8 mouse cellular contexts compared by ENCODE assay signal in genomic region chr14:104610378-104610777, GRCm38 (mm10).
DNase-seq lines count a peak whose midpoint lies in the region; ATAC-seq and TF ChIP-seq lines count a peak whose summit lies in the region.

No protein-coding gene starts in this region.

- no peak overlapping the region for H3K9ac ChIP-seq in kidney, embryonic 15.5 days
- H3K9ac ChIP-seq in CH12.LX (ENCODE audit: insufficient read depth, low read depth), result no peak overlapping the region
- H3K9ac ChIP-seq in forebrain, embryonic 15.5 days (replicated peaks), result no peak overlapping the region

- H3K27me3 ChIP-seq in kidney, embryonic 15.5 days, result no peaks in the 10 kb centered on the region
- H3K27me3 ChIP-seq in CH12.LX (replicated peaks), result no peaks in the 10 kb centered on the region
- H3K27me3 ChIP-seq in forebrain, embryonic 15.5 days, result no peaks in the 10 kb centered on the region

- H3K27ac ChIP-seq in kidney, embryonic 15.5 days, result no peak overlapping the region
- no peak overlapping the region for H3K27ac ChIP-seq in CH12.LX (ENCODE audit: insufficient read depth, low read depth)
- H3K27ac ChIP-seq in gastrocnemius, adult 2 months, result peak overlapping the region; percentile 89
- H3K27ac ChIP-seq in forebrain, embryonic 15.5 days (replicated peaks), result no peak overlapping the region

- no peak overlapping the region for H3K4me2 ChIP-seq in kidney, embryonic 15.5 days
- no peak overlapping the region for H3K4me2 ChIP-seq in CH12.LX (ENCODE audit: insufficient read depth, low read depth, poor library complexity, severe bottlenecking)
- H3K4me2 ChIP-seq in forebrain, embryonic 15.5 days (replicated peaks), result no peak overlapping the region

- H3K9me3 ChIP-seq in kidney, embryonic 15.5 days (replicated peaks), result no peaks in the 10 kb centered on the region; the same call in 1 of the 2 replicates
- no peaks in the 10 kb centered on the region for H3K9me3 ChIP-seq in CH12.LX (replicated peaks; ENCODE audit: low read length)
- H3K9me3 ChIP-seq in forebrain, embryonic 15.5 days, result no peaks in the 10 kb centered on the region

- no peak for TF ChIP-seq POLR2A in CH12.LX (IDR thresholded peaks at IDR 0.05; ENCODE audit: low read depth, low read length)

- peak in 1 of 2 experiments; percentile 65; a peak in 2 of 4 replicates for TF ChIP-seq CTCF in CH12.LX (conservative IDR thresholded peaks at IDR 0.05 in 1 of 2, IDR thresholded peaks at IDR 0.05 in 1 of 2; ENCODE audit: low read depth in 2 of 2, low read length in 2 of 2)
- peak; percentile 73 for TF ChIP-seq CTCF in gastrocnemius, adult 2 months (IDR thresholded peaks at IDR 0.05)

- H3K79me2 ChIP-seq in CH12.LX (replicated peaks; ENCODE audit: control insufficient read depth, extremely low read depth, insufficient read depth, poor library complexity, severe bottlenecking), result no peaks in the 10 kb centered on the region

- intact Hi-C loops in gastrocnemius, adult 2 months (cut with DNase I), result loop anchor here (5.0 to 10.0 kb wide), 2 partner anchors 88 to 576 kb away; partner anchors contain the start of gene Rnf219

- 78% methylated on average over 4 of the region's 4 CpGs for WGBS in kidney, embryonic 15.5 days
- 79% methylated on average over 4 of the region's 4 CpGs for WGBS in forebrain, embryonic 15.5 days

- in situ Hi-C loops in CH12.LX (cut with MboI; ENCODE audit: low pct_ligation_motif_present, low pct_unique_long_range_greater_than_20kb, low sequenced_read_pairs), result no loop called here

- peak; percentile 57 for TF ChIP-seq RAD21 in CH12.LX (IDR thresholded peaks at IDR 0.05; ENCODE audit: low read depth, low read length)

- dilution Hi-C loops in CH12.LX (cut with MboI; ENCODE audit: extremely low pct_ligation_motif_present, extremely low pct_unique_long_range_greater_than_20kb, low sequenced_read_pairs), result no loop called here

- H3K4me3 ChIP-seq in kidney, embryonic 15.5 days (replicated peaks), result no peak overlapping the region
- H3K4me3 ChIP-seq in CH12.LX (replicated peaks in 1 of 3; ENCODE audit: low read depth in 2 of 3, low read length in 2 of 3, poor library complexity in 1 of 3), result no peak overlapping the region
- H3K4me3 ChIP-seq in gastrocnemius, adult 2 months, result peak overlapping the region; percentile 59
- H3K4me3 ChIP-seq in forebrain, embryonic 15.5 days, result no peak overlapping the region

- no peaks in the 10 kb centered on the region for H3K4me1 ChIP-seq in kidney, embryonic 15.5 days
- no peaks in the 10 kb centered on the region for H3K4me1 ChIP-seq in CH12.LX (ENCODE audit: control insufficient read depth in 1 of 2, insufficient read depth in 2 of 2)
- no peaks in the 10 kb centered on the region for H3K4me1 ChIP-seq in forebrain, embryonic 15.5 days

- no peak for TF ChIP-seq EP300 in CH12.LX (IDR thresholded peaks at IDR 0.05; ENCODE audit: low read length)

- peak; percentile 12 to 55 for DNase-seq in adrenal gland, adult (ENCODE audit: inconsistent age in 2 of 2, low spot score in 1 of 2)
- DNase-seq in adrenal gland, postnatal 4 days (ENCODE audit: low spot score in 2 of 2), result no peak
- DNase-seq in kidney, postnatal 14 days, result peak; percentile 3
- DNase-seq in CH12.LX (ENCODE audit: extremely low read depth), result peak; percentile 31
- peak; percentile 74 for DNase-seq in gastrocnemius, adult 2 months

- H3K36me3 ChIP-seq in kidney, embryonic 15.5 days, result no peaks in the 10 kb centered on the region
- no peaks in the 10 kb centered on the region for H3K36me3 ChIP-seq in CH12.LX (replicated peaks in 1 of 2; ENCODE audit: control insufficient read depth in 1 of 2, insufficient read depth in 1 of 2, low read length in 1 of 2)
- no peaks in the 10 kb centered on the region for H3K36me3 ChIP-seq in forebrain, embryonic 15.5 days

- no peak for ATAC-seq in kidney, embryonic 15.5 days (replicated peaks; ENCODE audit: low FRiP score)
- ATAC-seq in frontal cortex, adult (ENCODE audit: low TSS enrichment), result no peak
- ATAC-seq in forebrain, embryonic 15.5 days (replicated peaks), result no peak

TF ChIP-seq in CH12.LX, 34 proteins besides CTCF, POLR2A, EP300 and RAD21:
- no peak for TF ChIP-seq MAFK (IDR thresholded peaks at IDR 0.05; ENCODE audit: insufficient replicate concordance, low read length)
- peak; percentile 65 for TF ChIP-seq SMC3 (IDR thresholded peaks at IDR 0.05; ENCODE audit: low read depth, low read length)
- TF ChIP-seq CHD2 (IDR thresholded peaks at IDR 0.05; ENCODE audit: low read length), result no peak
- TF ChIP-seq NRF1 (IDR thresholded peaks at IDR 0.05; ENCODE audit: low read depth, low read length), result peak; percentile 32; the same call in 1 of the 2 replicates
- TF ChIP-seq MEF2A (IDR thresholded peaks at IDR 0.05; ENCODE audit: borderline replicate concordance, low read depth, low read length), result peak; percentile 55; the same call in 1 of the 2 replicates
- no peak for TF ChIP-seq MXI1 (IDR thresholded peaks at IDR 0.05; ENCODE audit: low read depth, low read length)

Comparison
In these comparisons a context has a peak if more than half of its experiments do, and no peak if none do; other contexts are left out.
1. DNase-seq: peak in adrenal gland, adult (2 of 2), kidney, postnatal 14 days (single experiment), CH12.LX (single experiment) and gastrocnemius, adult 2 months (single experiment); none in adrenal gland, postnatal 4 days (0 of 2).